Mouse (Mus musculus) urinary bladder, adult 2 months (tissue): ENCODE results near the gene Mab21l3. TPM values are rescaled to one million over a fixed set of nuclear protein-coding genes. Genes with fewer than 3 reads are reported as not detected.

ENCODE experiments used
- DNase-seq: peaks from one replicate; pipeline ENCODE4 v3.0.0; 2022; ENCODE audit warnings: low spot score
- polyA plus RNA-seq: library from polyadenylated mRNA; depleted of rRNA; stranded (reverse); fragments of >200 nt; gene quantifications from 2 replicates; pipeline ENCODE4 v1.2.3, GENCODE M21; 2012; rRNA removed

The Mab21l3 gene
- polyA plus RNA-seq = 1.7 and 2.2 TPM in 2 replicates

- no peak for DNase-seq
Observed at GRCm38 (mm10) chr3:101848816-101849215, at the start of gene Mab21l3. Mab21l3 (minus strand) TSS chr3:101848959.

- no peak for DNase-seq
Observed at GRCm38 (mm10) chr3:101897377-101897974, 48.7 kb upstream of the Mab21l3 start.

GRCm38 (mm10) chr3:101896893-101897292, 48.1 kb upstream of the Mab21l3 start:
- peak; percentile 46 for DNase-seq

GRCm38 (mm10) chr3:101895376-101895910, 46.7 kb upstream of the Mab21l3 start:
- DNase-seq = no peak

GRCm38 (mm10) chr3:101885591-101885990, 36.8 kb upstream of the Mab21l3 start:
- DNase-seq = no peak

- DNase-seq = no peak
Observed at GRCm38 (mm10) chr3:101885041-101885440, 36.3 kb upstream of the Mab21l3 start.

- no peak for DNase-seq
Observed at GRCm38 (mm10) chr3:101883902-101884301, 35.1 kb upstream of the Mab21l3 start.

- DNase-seq = no peak
Observed at GRCm38 (mm10) chr3:101881721-101882120, 33.0 kb upstream of the Mab21l3 start.

- no peak for DNase-seq
Observed at GRCm38 (mm10) chr3:101880818-101881217, 32.1 kb upstream of the Mab21l3 start.

- no peak for DNase-seq
Observed at GRCm38 (mm10) chr3:101878136-101878535, 29.4 kb upstream of the Mab21l3 start.

- DNase-seq = no peak
Observed at GRCm38 (mm10) chr3:101876459-101877285, 27.9 kb upstream of the Mab21l3 start.

- no peak for DNase-seq
Observed at GRCm38 (mm10) chr3:101875258-101875920, 26.6 kb upstream of the Mab21l3 start.

- no peak for DNase-seq
Observed at GRCm38 (mm10) chr3:101873061-101873675, 24.4 kb upstream of the Mab21l3 start.

GRCm38 (mm10) chr3:101871951-101872350, 23.2 kb upstream of the Mab21l3 start:
- no peak for DNase-seq

- DNase-seq = no peak
Observed at GRCm38 (mm10) chr3:101867001-101867421, 18.3 kb upstream of the Mab21l3 start.

GRCm38 (mm10) chr3:101861856-101862255, 13.1 kb upstream of the Mab21l3 start:
- DNase-seq = no peak

GRCm38 (mm10) chr3:101860151-101860550, 11.4 kb upstream of the Mab21l3 start:
- DNase-seq = no peak

GRCm38 (mm10) chr3:101859740-101860139, 11.0 kb upstream of the Mab21l3 start:
- no peak for DNase-seq

- no peak for DNase-seq
Observed at GRCm38 (mm10) chr3:101854075-101854474, 5.3 kb upstream of the Mab21l3 start.

- DNase-seq = no peak
Observed at GRCm38 (mm10) chr3:101851363-101851762, 2.6 kb upstream of the Mab21l3 start.

- DNase-seq = no peak
Observed at GRCm38 (mm10) chr3:101846096-101846495, 2.7 kb downstream of the Mab21l3 start.
